10 mouse cellular contexts compared by ENCODE assay signal in genomic region chr7:30233387-30233786, GRCm38 (mm10). TPM values are rescaled to one million over a fixed set of nuclear protein-coding genes. Genes with fewer than 3 reads are reported as not detected.
DNase-seq lines count a peak whose midpoint lies in the region; ATAC-seq and TF ChIP-seq lines count a peak whose summit lies in the region.
"Had no signal": no experiment of that assay in that cellular context is flagged by ENCODE, and none has a peak within 500 bp of the region (broad histone marks: within the 10 kb centered on the region; RNA-seq: fewer than 3 reads in every experiment).

No protein-coding gene starts in this region.

- peak; percentile 31 to 33 for DNase-seq in gastrocnemius, postnatal 4 days (ENCODE audit: low spot score in 2 of 2)
- DNase-seq in gastrocnemius, postnatal 14 days = no peak
- DNase-seq in stomach, postnatal 0 days (ENCODE audit: low spot score) = no peak
- peak; percentile 56 for DNase-seq in kidney, adult 9 months
- no peak for DNase-seq in urinary bladder, postnatal 25 days (ENCODE audit: low spot score)
- no peak for DNase-seq in layer of hippocampus, adult 9-10 months (ENCODE audit: low spot score)

- intact Hi-C loops in gastrocnemius, postnatal 14 days (cut with DNase I; ENCODE audit: low total_unique reads) = loop anchor here (10.0 kb wide), 1 partner anchor 71 kb away; the partner anchor contains the start of gene Alkbh6

- WGBS in stomach, embryonic 14.5 days = 89% methylated on average over 20 of the region's 20 CpGs
- WGBS in stomach, postnatal 0 days = 85% methylated on average over 20 of the region's 20 CpGs

- no peaks in the 10 kb centered on the region for H3K9me3 ChIP-seq in stomach, embryonic 14.5 days (ENCODE audit: control insufficient read depth, low read depth, low read length)
- no peaks in the 10 kb centered on the region for H3K9me3 ChIP-seq in stomach, postnatal 0 days (ENCODE audit: control insufficient read depth, low read length)

- peak overlapping the region; percentile 63 for H3ac ChIP-seq in myocyte (ENCODE audit: control insufficient read depth, insufficient read length)

- peaks cover 8% of the 10 kb centered on the region; the same call in 1 of the 2 replicates for H3K36me3 ChIP-seq in stomach, embryonic 14.5 days (ENCODE audit: control insufficient read depth, insufficient read depth, low read length)
- H3K36me3 ChIP-seq in stomach, postnatal 0 days (ENCODE audit: control insufficient read depth, insufficient read depth, low read length) = 0 out of 2 replicates have a peak, but pooled peaks cover 3% of the 10 kb centered on the region
- no peaks in the 10 kb centered on the region for H3K36me3 ChIP-seq in myocyte (ENCODE audit: control insufficient read depth, insufficient read depth)

- H3K4me3 ChIP-seq in stomach, embryonic 14.5 days (ENCODE audit: low read depth, low read length) = no peak overlapping the region
- no peak overlapping the region for H3K4me3 ChIP-seq in stomach, postnatal 0 days (ENCODE audit: low read depth, low read length)
- peak overlapping the region; percentile 97 for H3K4me3 ChIP-seq in myocyte

- no peak for ATAC-seq in stomach, embryonic 14.5 days (ENCODE audit: insufficient number of reproducible peaks, insufficient read depth, low FRiP score, low read depth)
- ATAC-seq in stomach, postnatal 0 days (ENCODE audit: low FRiP score, low TSS enrichment) = no peak

- no peak for TF ChIP-seq EP300 in stomach, postnatal 0 days (optimal IDR thresholded peaks at IDR 0.05)

- no peak for TF ChIP-seq POLR2A in myocyte (IDR thresholded peaks at IDR 0.05; ENCODE audit: insufficient read length, low read depth)

- H3K79me2 ChIP-seq in myocyte (ENCODE audit: control insufficient read depth, insufficient read depth) = peaks cover 8% of the 10 kb centered on the region

- peak overlapping the region; percentile 86; the same call in 1 of the 2 replicates for H3K4me2 ChIP-seq in stomach, embryonic 14.5 days (replicated peaks; ENCODE audit: low read depth, low read length)
- H3K4me2 ChIP-seq in stomach, postnatal 0 days (replicated peaks; ENCODE audit: low read depth) = no peak overlapping the region; the same call in 1 of the 2 replicates
- no peak overlapping the region for H3K4me2 ChIP-seq in myocyte (ENCODE audit: low read depth)

- no peak overlapping the region for H3K27ac ChIP-seq in stomach, embryonic 14.5 days (ENCODE audit: low read length)
- no peak overlapping the region for H3K27ac ChIP-seq in stomach, postnatal 0 days (replicated peaks)

- H3K9ac ChIP-seq in stomach, embryonic 14.5 days (replicated peaks; ENCODE audit: low read depth, low read length) = no peak overlapping the region
- H3K9ac ChIP-seq in stomach, postnatal 0 days (ENCODE audit: low read length) = no peak overlapping the region

- no peaks in the 10 kb centered on the region for H3K27me3 ChIP-seq in stomach, embryonic 14.5 days (ENCODE audit: control insufficient read depth, insufficient read depth, low read length)
- no peaks in the 10 kb centered on the region for H3K27me3 ChIP-seq in stomach, postnatal 0 days (ENCODE audit: control insufficient read depth, insufficient read depth, low read length)
- H3K27me3 ChIP-seq in myocyte (ENCODE audit: control insufficient read depth, insufficient read depth, insufficient read length) = no peaks in the 10 kb centered on the region
- H3K27me3 ChIP-seq: CH12.LX had no signal

- no peak for TF ChIP-seq CTCF in stomach, postnatal 0 days (IDR thresholded peaks at IDR 0.05; ENCODE audit: low read depth)

- H3K4me1 ChIP-seq in stomach, embryonic 14.5 days (ENCODE audit: control insufficient read depth, insufficient read depth, low read length) = peaks cover 14% of the 10 kb centered on the region; the same call in 1 of the 2 replicates
- no peaks in the 10 kb centered on the region; the same call in 1 of the 2 replicates for H3K4me1 ChIP-seq in stomach, postnatal 0 days (replicated peaks; ENCODE audit: control insufficient read depth, insufficient read depth)

TF ChIP-seq in myocyte, 11 proteins besides CTCF, POLR2A, EP300 and RAD21:
- no peak for TF ChIP-seq POLR2AphosphoS2 (IDR thresholded peaks at IDR 0.05; ENCODE audit: insufficient read length, low read depth)
- no peak for TF ChIP-seq TCF3 (IDR thresholded peaks at IDR 0.05; ENCODE audit: insufficient read length, low read depth)
- no peak for TF ChIP-seq MYOG (IDR thresholded peaks at IDR 0.05; ENCODE audit: control insufficient read depth in 1 of 3, insufficient read depth in 1 of 3, insufficient read length in 2 of 3, low read depth in 2 of 3)
- no peak for TF ChIP-seq E2F4 (IDR thresholded peaks at IDR 0.05; ENCODE audit: insufficient read depth)
TF ChIP-seq in myocyte: peak in this region for 0.

RNA-seq across cellular contexts. Expression of gene Tbcb, which starts 1.3 kb away (rescaled TPM):
- total RNA-seq in gastrocnemius, postnatal 4 days (2021) = 10 to 100 TPM; 62.5 to 64.9 TPM
- 10 to 100 TPM; 26.8 to 37.2 TPM for total RNA-seq in gastrocnemius, postnatal 14 days (2021)
- 148 and 150 TPM in 2 replicates for polyA plus RNA-seq in stomach, embryonic 14.5 days (2014; fragmentation: Nextera tagmentation; extraction: Ambion mirVana)
- polyA plus RNA-seq in stomach, postnatal 0 days (2015; fragmentation: Nextera tagmentation; extraction: Ambion mirVana) = 149 and 153 TPM in 2 replicates
- polyA plus RNA-seq in myocyte (2012; fragmentation: generic; extraction: Trizol) = 147 TPM

RNA-seq across cellular contexts. Expression of gene Polr2i, which starts 1.6 kb away (rescaled TPM):
- 10 to 100 TPM; 91.6 to 94.0 TPM for total RNA-seq in gastrocnemius, postnatal 4 days (2021)
- total RNA-seq in gastrocnemius, postnatal 14 days (2021) = 10 to 100 TPM; 56.0 to 61.2 TPM
- 143 and 177 TPM in 2 replicates for polyA plus RNA-seq in stomach, embryonic 14.5 days (2014; fragmentation: Nextera tagmentation; extraction: Ambion mirVana)
- polyA plus RNA-seq in stomach, postnatal 0 days (2015; fragmentation: Nextera tagmentation; extraction: Ambion mirVana) = 98.2 and 106 TPM in 2 replicates
- polyA plus RNA-seq in myocyte (2012; fragmentation: generic; extraction: Trizol) = 174 TPM

RNA-seq across cellular contexts. Expression of gene Ovol3, which starts 2.1 kb away (rescaled TPM):
- total RNA-seq in gastrocnemius, postnatal 4 days (2021) = under 1 TPM; 0.78 TPM
- total RNA-seq in gastrocnemius, postnatal 14 days (2021) = under 1 TPM in 1 of 2 experiments, not detected in 1; 0.33 TPM
- polyA plus RNA-seq in stomach, embryonic 14.5 days (2014; fragmentation: Nextera tagmentation; extraction: Ambion mirVana) = not detected in 2 replicates
- polyA plus RNA-seq in stomach, postnatal 0 days (2015; fragmentation: Nextera tagmentation; extraction: Ambion mirVana) = not detected in 2 replicates
- not detected for polyA plus RNA-seq in myocyte (2012; fragmentation: generic; extraction: Trizol)
- total RNA-seq: neutrophil, adult 5-6 weeks had no signal

RNA-seq across cellular contexts. Expression of gene Capns1, which starts 34.8 kb away (rescaled TPM):
- 100 to 1,000 TPM; 272 to 284 TPM for total RNA-seq in gastrocnemius, postnatal 4 days (2021)
- 100 to 1,000 TPM; 275 to 320 TPM for total RNA-seq in gastrocnemius, postnatal 14 days (2021)
- polyA plus RNA-seq in stomach, embryonic 14.5 days (2014; fragmentation: Nextera tagmentation; extraction: Ambion mirVana) = 95.8 and 99.8 TPM in 2 replicates
- polyA plus RNA-seq in stomach, postnatal 0 days (2015; fragmentation: Nextera tagmentation; extraction: Ambion mirVana) = 94.5 and 96.8 TPM in 2 replicates
- polyA plus RNA-seq in myocyte (2012; fragmentation: generic; extraction: Trizol) = 622 TPM

RNA-seq across cellular contexts. Expression of gene Thap8, which starts 46.5 kb away (rescaled TPM):
- total RNA-seq in gastrocnemius, postnatal 4 days (2021) = under 1 TPM; 0.29 to 0.96 TPM
- under 1 TPM; 0.16 to 0.29 TPM for total RNA-seq in gastrocnemius, postnatal 14 days (2021)
- polyA plus RNA-seq in stomach, embryonic 14.5 days (2014; fragmentation: Nextera tagmentation; extraction: Ambion mirVana) = 0.25 and 0.34 TPM in 2 replicates
- polyA plus RNA-seq in stomach, postnatal 0 days (2015; fragmentation: Nextera tagmentation; extraction: Ambion mirVana) = 0.38 and 0.44 TPM in 2 replicates
- polyA plus RNA-seq in myocyte (2012; fragmentation: generic; extraction: Trizol) = 0.02 TPM
- total RNA-seq: neutrophil, adult 5-6 weeks had no signal

Comparison
In these comparisons a context has a peak if more than half of its experiments do, and no peak if none do; other contexts are left out.
1. DNase-seq: peak in gastrocnemius, postnatal 4 days (2 of 2) and kidney, adult 9 months (single experiment); none in gastrocnemius, postnatal 14 days (single experiment), stomach, postnatal 0 days (single experiment), urinary bladder, postnatal 25 days (single experiment) and layer of hippocampus, adult 9-10 months (single experiment).